Mouse (Mus musculus) liver, postnatal 0 days (tissue): Measurements from ENCODE around the gene Fbxl21.

ENCODE experiments used
- CTCF ChIP-seq: sonication (generic); IDR thresholded peaks from 2 replicates; pipeline ENCODE4 v1.5.1; 2016; ENCODE audit warnings: antibody characterized with exemption, low read depth
- EP300 ChIP-seq: IDR thresholded peaks from 2 replicates; pipeline ENCODE4 v1.6.1; 2016; ENCODE audit warnings: antibody characterized with exemption, low read depth, mild to moderate bottlenecking

DNA sequence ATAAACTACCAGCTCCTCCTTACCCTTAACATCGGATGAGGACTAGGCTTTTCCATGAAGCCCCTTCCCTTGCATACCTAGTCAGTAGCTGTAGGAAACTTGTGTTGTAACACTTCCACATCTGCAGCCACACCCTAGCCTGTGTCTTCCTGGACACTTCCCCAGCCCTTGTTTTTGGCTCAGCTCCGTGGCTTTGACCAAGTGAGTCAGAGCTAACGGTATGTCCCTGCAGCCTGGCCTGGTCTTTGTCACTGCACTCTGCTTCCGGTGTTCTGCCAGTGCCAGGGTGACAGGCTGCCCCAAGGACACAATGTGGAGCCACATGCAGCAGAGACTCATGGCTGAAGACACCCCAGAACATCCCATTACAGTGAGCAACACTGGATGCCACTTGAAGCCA, 27.1 kb downstream of the Fbxl21 start:
- TF ChIP-seq CTCF, result no peak
- TF ChIP-seq EP300, result no peak
